Mouse (Mus musculus): ENCODE data around the gene Ramp2.
A peak's percentile ranks its signal among the peaks of the same experiment; 100 is the strongest.

The Ramp2 gene

GRCm38 (mm10) chr11:101245855-101246701 is at the start of gene Ramp2:
Gene Ramp2, plus strand, starts transcription at chr11:101246028.
- peak; percentile 21 for DNase-seq (ENCODE audit: low spot score)

- DNase-seq (ENCODE audit: low spot score) = peak; percentile 64
Measured at GRCm38 (mm10) chr11:101196175-101196574, 49.7 kb upstream of the Ramp2 start.

DNA sequence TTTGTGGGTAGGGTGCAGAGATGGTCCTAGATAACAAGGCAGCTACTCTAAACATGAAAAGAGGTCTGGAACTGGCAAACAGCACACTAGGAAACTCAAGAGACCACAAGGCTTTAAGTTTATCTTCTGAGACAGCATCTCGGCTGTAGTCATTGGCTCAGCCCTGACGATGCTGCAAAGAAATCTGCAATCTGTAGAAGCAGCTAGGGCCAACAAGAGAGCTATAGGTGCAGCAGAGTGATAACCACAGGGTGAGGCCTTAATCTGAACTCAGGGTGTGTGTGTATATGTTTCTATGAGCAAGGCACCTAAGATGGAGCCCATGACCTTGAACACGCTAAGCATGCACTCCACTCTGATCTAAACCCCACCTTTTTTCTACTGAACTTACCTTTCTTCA is 46.3 kb upstream of the Ramp2 start:
- no peak for DNase-seq (ENCODE audit: low spot score)

DNA sequence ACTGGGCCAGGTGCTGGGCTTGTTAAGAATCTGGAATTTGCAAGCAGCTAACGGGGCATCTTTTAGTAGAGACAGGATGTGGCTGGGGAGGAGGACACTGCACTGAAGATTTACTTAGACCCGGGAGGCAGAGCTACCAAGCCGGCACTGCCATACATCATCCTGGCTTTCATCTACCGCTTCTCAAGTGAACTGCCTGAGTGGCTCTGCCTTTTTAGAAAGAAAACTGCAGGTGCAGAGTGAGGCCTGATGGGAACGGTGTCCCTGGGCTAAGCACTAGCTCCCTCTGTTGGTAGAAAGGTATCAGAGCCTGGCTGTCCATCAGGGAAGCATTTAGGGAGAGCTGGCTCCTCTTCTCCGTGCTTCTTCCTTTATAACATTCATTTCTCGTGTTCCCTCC is 44.8 kb upstream of the Ramp2 start:
- peak; percentile 55 for DNase-seq (ENCODE audit: low spot score)

GRCm38 (mm10) chr11:101211970-101212369 is 33.9 kb upstream of the Ramp2 start:
- DNase-seq (ENCODE audit: low spot score) = peak; percentile 49

- no peak for DNase-seq (ENCODE audit: low spot score)
Measured at GRCm38 (mm10) chr11:101216936-101217335, 28.9 kb upstream of the Ramp2 start.

DNA sequence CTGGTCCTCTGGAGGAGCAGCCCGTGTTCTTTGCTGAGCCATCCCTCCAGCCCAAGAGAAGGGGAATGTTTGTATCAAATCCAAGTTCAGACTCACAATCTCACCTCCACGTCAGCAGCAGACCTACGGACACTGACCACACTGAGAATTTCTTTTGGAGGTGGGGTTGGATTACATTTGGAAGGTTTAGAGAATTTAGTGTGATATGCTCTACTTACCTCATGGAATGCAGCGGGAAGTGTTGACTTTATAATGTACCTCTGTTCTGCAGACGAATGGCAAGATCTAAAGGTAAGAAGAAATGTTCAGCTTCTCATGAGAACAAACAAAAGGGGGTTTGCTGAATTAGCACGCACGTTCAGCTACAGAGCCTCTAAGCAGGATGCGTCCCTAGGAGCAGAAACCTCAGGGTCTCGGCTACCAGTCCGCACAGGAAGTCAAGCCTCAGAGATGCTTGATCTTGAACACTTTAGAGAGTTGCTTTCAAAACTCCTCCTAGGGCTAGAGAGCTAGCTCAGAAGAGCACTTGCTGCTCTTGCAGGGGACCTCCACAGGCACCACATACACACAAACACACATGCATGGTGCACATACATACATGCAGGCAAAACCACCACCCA is 27.3 kb upstream of the Ramp2 start:
- DNase-seq (ENCODE audit: low spot score) = peak; percentile 59

- no peak for DNase-seq (ENCODE audit: low spot score)
Measured at GRCm38 (mm10) chr11:101220853-101221252, 25.0 kb upstream of the Ramp2 start.

- DNase-seq (ENCODE audit: low spot score) = no peak
Measured at GRCm38 (mm10) chr11:101221306-101221986, 24.4 kb upstream of the Ramp2 start.

DNA sequence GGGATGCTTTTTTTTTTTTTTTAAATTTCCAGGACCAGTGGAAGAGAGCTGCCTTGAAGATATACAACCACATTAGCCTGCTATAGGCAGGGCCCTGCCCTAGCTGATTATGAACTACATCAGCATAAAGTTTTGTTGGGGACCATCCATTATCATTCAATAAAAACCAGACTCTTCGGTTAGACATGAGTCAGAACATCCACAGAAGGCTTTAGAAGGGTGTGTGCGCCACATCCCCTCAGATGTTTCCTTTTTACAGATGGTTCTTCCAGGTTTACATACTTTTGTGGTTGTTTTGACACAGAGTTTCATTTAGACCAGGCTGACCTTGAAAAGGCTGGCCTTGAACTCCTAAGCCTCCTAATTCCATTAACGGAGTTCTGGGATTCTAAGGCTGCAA is 21.5 kb upstream of the Ramp2 start:
- no peak for DNase-seq (ENCODE audit: low spot score)

DNA sequence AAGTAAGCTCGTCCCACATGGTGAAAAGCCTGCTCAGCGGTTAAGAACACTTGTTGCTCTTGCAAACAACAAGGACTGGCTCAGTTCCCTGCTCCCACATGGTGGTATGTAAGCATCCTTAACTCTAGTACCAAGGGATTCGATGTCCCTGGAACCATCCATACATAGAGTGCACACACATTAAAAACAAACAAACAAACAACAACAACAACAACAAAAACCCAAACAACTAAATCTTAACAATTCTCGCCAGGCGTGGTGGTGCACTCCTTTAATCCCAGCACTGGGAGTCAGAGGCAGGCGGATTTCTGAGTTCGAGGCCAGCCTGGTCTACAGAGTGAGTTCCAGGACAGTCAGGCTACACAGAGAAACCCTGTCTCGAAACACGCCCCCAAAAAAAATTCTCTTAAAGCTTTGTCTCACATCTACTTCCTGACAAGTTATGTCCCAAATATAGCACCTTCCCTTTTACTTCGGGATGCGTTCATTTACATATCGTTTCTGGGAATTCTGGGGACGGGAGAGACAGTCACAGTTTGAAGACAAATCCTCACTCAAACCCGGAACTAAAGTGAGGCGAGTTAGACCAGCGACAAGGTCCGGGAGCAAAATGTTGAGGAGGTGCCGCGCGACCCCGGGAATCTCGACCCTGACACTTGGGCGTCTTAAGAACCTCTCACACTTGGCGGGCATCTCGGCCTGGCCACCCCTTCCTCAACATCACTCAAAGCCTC is 20.3 kb upstream of the Ramp2 start:
- DNase-seq (ENCODE audit: low spot score) = no peak

DNA sequence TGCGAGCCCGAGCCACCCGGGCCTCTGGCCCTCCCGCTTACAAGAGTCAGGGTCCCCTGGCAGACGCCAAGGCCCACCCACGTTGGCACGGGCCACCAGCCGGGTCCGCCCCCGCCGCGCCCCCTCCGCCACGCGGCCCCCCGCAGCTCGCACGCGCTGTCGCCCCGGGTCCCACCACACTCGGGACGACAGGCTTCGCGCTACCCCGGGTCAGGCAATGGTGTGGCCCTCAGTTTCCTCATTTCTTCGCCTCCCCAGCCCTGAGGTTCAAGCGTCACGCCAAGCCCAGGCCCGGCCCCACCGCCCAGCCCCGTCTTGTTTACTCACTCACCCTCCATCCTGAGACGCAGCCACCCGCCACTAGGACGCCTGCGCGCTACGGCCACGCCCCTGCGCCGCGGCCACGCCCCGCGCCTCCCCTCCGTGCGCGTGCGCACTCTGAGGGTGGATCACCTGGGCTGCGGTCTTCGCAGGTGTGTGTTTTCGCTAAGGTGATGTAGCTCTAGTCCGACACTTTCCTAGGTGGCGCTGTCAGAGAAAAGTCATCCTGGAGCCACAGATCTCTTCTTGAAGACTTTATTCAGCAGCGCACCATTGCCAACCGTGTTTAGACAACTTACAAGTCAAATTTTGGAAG is 19.6 kb upstream of the Ramp2 start, which contains the start of gene Ezh1:
Ezh1 (minus strand) TSS at position 399 of the 637 bp plus-strand sequence.
- peak; percentile 95 for DNase-seq (ENCODE audit: low spot score)

GRCm38 (mm10) chr11:101229361-101229900 is 16.4 kb upstream of the Ramp2 start:
- DNase-seq (ENCODE audit: low spot score) = no peak

DNA sequence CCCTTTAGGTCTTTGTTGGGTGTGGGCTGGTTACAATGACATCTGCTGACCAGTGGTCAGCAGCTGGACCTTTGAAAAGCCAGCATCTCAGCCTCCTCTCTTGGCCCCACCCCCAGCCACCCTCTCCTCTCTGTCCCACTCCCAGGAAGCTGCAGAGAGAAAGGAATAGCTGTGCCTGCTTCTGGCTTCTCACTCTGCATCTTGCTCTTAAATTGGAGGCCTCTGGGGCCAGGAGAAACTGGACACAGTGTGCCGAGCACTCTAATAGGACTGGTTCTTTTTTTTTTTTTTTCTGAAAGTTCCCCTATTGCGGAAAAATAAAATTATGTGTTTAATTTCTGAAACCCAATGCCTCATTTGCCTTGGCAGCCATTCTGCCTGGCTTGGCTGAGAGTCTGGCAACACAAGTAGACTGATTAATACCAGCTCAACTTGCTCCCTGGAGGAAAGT is 15.7 kb upstream of the Ramp2 start:
- DNase-seq (ENCODE audit: low spot score) = no peak

GRCm38 (mm10) chr11:101230526-101230925 is 15.3 kb upstream of the Ramp2 start:
- DNase-seq (ENCODE audit: low spot score) = no peak

DNA sequence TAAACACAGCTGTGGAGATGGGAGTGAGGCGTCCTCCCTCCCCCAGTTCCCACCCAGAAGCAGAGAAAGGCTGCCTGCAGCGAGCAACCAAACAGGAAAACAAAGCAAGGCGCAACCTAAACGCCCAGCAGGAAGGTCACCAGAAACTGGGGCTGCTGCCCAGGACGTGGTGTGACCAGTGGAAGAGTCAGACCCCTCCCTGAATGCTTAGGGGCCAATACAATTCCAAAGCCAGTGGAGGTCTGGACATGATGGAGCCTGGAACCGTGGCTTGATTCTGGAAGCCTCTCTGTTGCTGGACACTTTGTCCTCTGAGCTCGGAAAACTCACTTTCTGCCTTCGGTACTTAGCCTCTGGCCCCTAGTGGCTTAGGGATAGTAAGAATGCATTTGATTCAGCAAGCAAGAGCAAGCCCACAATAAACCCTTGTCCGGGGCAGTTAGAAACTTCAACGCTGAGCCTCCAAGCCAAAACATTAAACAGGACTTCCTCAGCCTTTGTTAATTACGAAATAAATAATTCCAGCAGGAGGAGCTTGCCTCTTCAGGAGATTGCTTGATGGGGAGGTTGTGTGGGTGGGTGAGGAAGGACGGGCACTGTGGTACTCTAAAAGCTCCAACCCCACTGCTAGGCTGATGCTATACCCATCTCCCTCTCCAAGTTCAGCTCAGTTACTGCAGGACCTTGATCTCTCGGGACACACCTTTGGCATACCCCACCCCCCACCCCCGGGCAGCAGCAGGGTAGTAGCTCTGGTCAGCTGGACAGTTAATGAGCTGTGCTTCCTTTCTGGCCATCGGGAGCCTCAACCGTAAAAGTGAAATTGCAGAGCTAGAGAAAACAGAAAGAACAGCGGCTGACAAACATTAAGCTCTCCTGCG is 14.6 kb upstream of the Ramp2 start:
- DNase-seq (ENCODE audit: low spot score) = no peak

DNA sequence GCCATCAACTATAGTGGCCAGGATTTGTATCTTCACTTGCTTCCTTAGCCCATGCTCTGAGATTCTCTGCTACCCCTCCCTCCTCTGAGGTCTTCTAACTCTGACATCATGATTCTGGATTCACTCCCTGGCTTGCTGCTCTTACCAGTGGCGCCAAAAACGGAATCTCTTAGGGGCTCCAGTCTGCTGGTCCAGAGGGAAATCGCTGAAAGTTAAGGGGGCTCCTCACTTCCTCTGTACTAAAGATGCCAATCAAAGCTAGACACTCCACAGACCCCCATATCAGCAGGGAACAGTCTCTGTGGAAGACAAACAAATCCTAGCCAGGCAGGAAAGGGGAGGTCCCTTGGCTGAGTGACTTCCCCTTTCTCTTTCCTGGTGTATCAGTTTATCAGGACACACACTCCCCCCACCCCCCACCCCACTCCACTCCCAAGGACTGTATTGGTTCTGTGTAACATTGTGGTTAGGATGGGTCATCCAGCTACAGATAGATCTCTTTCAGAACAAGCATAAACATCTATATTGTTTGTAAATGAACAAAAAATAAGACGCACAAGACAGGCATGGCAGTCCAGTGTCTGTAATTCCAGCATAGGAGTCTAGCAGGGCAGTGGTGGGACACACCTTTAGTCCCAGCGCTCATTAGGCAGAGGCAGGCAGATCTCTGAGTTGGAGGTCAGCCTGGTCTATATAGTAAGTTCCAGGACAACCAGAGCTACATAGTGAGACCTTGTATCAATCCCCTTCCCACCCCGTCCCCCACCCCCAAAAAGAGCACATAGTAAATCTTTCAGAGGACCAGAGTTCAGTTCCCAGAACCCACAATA is 13.6 kb upstream of the Ramp2 start:
- no peak for DNase-seq (ENCODE audit: low spot score)

DNA sequence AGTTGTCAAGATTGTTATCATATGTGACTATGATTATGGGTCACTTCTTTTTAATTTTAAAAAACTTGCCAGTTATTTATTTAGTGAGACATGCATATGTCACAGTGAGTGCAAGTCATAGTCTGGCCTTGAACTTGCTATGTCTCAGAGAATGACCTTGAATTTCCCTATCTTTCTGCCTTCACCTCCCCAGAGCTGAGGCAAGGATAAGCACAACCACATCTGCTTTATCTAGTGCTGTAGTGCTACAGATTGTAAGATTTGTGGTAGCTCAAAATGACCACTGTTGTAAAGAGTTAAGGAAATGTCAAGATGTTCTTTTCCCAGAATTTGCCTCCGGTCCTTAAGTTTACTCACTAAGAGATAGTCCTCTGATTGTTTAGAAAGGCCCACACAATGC is 12.6 kb upstream of the Ramp2 start:
- DNase-seq (ENCODE audit: low spot score) = no peak

GRCm38 (mm10) chr11:101234124-101234523 is 11.7 kb upstream of the Ramp2 start:
- no peak for DNase-seq (ENCODE audit: low spot score)
